Mouse (Mus musculus) heart, embryonic 12.5 days (tissue): ENCODE results near the gene Tnks1bp1. TPM values are rescaled to one million over a fixed set of nuclear protein-coding genes. Genes with fewer than 3 reads are reported as not detected.
A peak's percentile ranks its signal among the peaks of the same experiment; 100 is the strongest.

Experiments
- ATAC-seq: fragments of 200-750 bp; cut with Nextera tagmentation; 2 replicates; pipeline ENCODE4 v1.8.0; 2017; ENCODE audit warnings: moderate TSS enrichment, moderate library complexity; ENCODE audit not compliant: insufficient number of reproducible peaks, low FRiP score
- H3K27ac ChIP-seq: fragments of 300-500 bp; sonication (generic); 2 replicates; pipeline ENCODE4 v1.5.1; 2016; ENCODE audit warnings: mild to moderate bottlenecking, moderate library complexity; ENCODE audit not compliant: poor library complexity, severe bottlenecking
- H3K27me3 ChIP-seq: fragments of 300-500 bp; sonication (generic); replicated peaks from 2 replicates; pipeline ENCODE4 v1.6.1; 2016; ENCODE audit warnings: mild to moderate bottlenecking, moderate library complexity
- H3K36me3 ChIP-seq: fragments of 300-500 bp; sonication (generic); 2 replicates; pipeline ENCODE4 v1.6.1; 2016; ENCODE audit warnings: mild to moderate bottlenecking, moderate library complexity
- H3K4me1 ChIP-seq: fragments of 300-500 bp; sonication (generic); replicated peaks from 2 replicates; pipeline ENCODE4 v1.6.1; 2016; ENCODE audit warnings: mild to moderate bottlenecking
- H3K4me2 ChIP-seq: fragments of 300-500 bp; sonication (generic); 2 replicates; pipeline ENCODE4 v1.6.1; 2016; ENCODE audit warnings: mild to moderate bottlenecking, moderate library complexity
- H3K4me3 ChIP-seq: fragments of 300-500 bp; sonication (generic); 2 replicates; pipeline ENCODE4 v1.5.1; 2016; ENCODE audit warnings: mild to moderate bottlenecking
- H3K9ac ChIP-seq: fragments of 300-500 bp; sonication (generic); 2 replicates; pipeline ENCODE4 v1.6.1; 2016; ENCODE audit warnings: mild to moderate bottlenecking, moderate library complexity
- H3K9me3 ChIP-seq: fragments of 300-500 bp; sonication (generic); replicated peaks from 2 replicates; pipeline ENCODE4 v1.6.1; 2016; ENCODE audit warnings: mild to moderate bottlenecking, moderate library complexity
- WGBS: fragments of 180-500 bp; shearing (Covaris S2); methylation state at CpG from one replicate; pipeline ENCODE4 v1.1.7; 2016; 5-methylcytosine and 5-hydroxymethylcytosine counted together
- polyA plus RNA-seq: library from polyadenylated mRNA; unstranded; fragments of >200 nt; fragmentation: Nextera tagmentation; extraction: Ambion mirVana; gene quantifications from 2 replicates; pipeline ENCODE4 v1.2.1, GENCODE M21; 2016

Gene Tnks1bp1
- polyA plus RNA-seq, 1 experiment from 2014 or later = 33.2 TPM

GRCm38 (mm10) chr2:85014588-85014982, 33.2 kb upstream of the Tnks1bp1 start:
- H3K9ac ChIP-seq = no peak overlapping the region
- H3K36me3 ChIP-seq = no peaks in the 10 kb centered on the region
- no peak overlapping the region for H3K27ac ChIP-seq
- H3K4me1 ChIP-seq = peaks cover 45% of the 10 kb centered on the region
- no peak overlapping the region for H3K4me2 ChIP-seq
- H3K27me3 ChIP-seq = no peaks in the 10 kb centered on the region
- no peak for ATAC-seq
- H3K4me3 ChIP-seq = no peak overlapping the region
- H3K9me3 ChIP-seq = no peaks in the 10 kb centered on the region
- 45% methylated on average over 3 of the region's 3 CpGs for WGBS

DNA sequence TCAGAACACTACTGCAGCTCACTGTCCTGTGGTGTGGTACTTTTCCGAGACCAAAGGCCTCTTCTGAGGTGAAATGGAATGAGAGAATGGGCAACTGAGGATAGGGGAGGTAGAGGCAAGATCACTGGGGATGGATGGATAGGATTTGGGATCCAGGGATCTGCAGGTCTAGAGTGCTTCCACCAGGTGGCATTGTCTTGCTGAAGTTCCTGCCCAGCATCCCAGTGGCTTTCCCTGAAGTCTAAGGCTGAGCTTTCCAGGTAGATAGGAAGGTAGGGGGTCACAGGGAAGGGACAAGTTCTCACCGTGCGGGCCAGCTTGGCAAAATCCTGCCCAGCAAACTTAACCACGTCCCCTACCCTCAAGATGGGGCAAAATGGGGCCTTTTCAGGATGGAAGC, 25.8 kb upstream of the Tnks1bp1 start:
- Histone ChIP-seq H3K27me3 (peaks cover 18% of the 10 kb centered on the region), H3K36me3 (no peaks in the 10 kb centered on the region), H3K4me1 (no peaks in the 10 kb centered on the region), H3K4me3 (no peak overlapping the region), H3K27ac (no peak overlapping the region), H3K9ac (no peak overlapping the region), H3K4me2 (no peak overlapping the region), H3K9me3 (no peaks in the 10 kb centered on the region)
- no peak for ATAC-seq
- WGBS = 20% methylated on average over 4 of the region's 4 CpGs

DNA sequence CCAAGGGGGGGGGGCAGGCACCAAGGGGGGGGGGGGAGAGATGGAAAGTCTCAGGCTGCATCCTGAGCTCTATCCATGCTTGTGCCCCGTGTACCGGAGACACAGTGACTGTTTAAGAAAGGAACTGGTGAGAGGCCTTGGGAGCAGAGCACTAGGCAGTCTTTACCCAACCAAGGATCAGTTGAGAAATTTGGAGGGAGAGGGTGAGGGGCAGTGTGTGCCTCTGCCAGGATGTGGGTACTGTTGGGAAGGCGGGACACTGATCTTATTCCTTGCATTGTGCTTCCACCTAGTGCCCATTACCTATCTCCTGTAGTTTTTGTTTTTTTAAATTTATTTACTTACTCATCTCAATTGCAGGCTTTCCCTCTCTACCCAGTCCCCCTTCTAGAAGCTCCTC, 21.6 kb upstream of the Tnks1bp1 start:
- no peaks in the 10 kb centered on the region for H3K9me3 ChIP-seq
- H3K27ac ChIP-seq = no peak overlapping the region
- ATAC-seq = no peak
- H3K4me2 ChIP-seq = no peak overlapping the region
- H3K4me1 ChIP-seq = no peaks in the 10 kb centered on the region
- no peaks in the 10 kb centered on the region for H3K36me3 ChIP-seq
- 73% methylated on average over 3 of the region's 3 CpGs for WGBS
- no peak overlapping the region for H3K4me3 ChIP-seq
- H3K27me3 ChIP-seq = peaks cover 18% of the 10 kb centered on the region
- no peak overlapping the region for H3K9ac ChIP-seq

GRCm38 (mm10) chr2:85027281-85027680, 20.5 kb upstream of the Tnks1bp1 start:
- peaks cover 14% of the 10 kb centered on the region for H3K27me3 ChIP-seq
- no peaks in the 10 kb centered on the region for H3K36me3 ChIP-seq
- no peaks in the 10 kb centered on the region for H3K9me3 ChIP-seq
- no peak overlapping the region for H3K9ac ChIP-seq
- H3K27ac ChIP-seq = no peak overlapping the region
- H3K4me1 ChIP-seq = no peaks in the 10 kb centered on the region
- 56% methylated on average over 5 of the region's 5 CpGs for WGBS
- no peak overlapping the region for H3K4me3 ChIP-seq
- ATAC-seq = no peak
- no peak overlapping the region for H3K4me2 ChIP-seq

- H3K4me1 ChIP-seq = no peaks in the 10 kb centered on the region
- no peaks in the 10 kb centered on the region for H3K27me3 ChIP-seq
- no peak for ATAC-seq
- no peaks in the 10 kb centered on the region for H3K36me3 ChIP-seq
- no peak overlapping the region for H3K4me3 ChIP-seq
- no peaks in the 10 kb centered on the region for H3K9me3 ChIP-seq
- 69% methylated on average over 6 of the region's 6 CpGs for WGBS
- H3K4me2 ChIP-seq = no peak overlapping the region
- no peak overlapping the region for H3K27ac ChIP-seq
- H3K9ac ChIP-seq = no peak overlapping the region
These were observed 17.9 kb upstream of the Tnks1bp1 start for GRCm38 (mm10) chr2:85029897-85030296.

DNA sequence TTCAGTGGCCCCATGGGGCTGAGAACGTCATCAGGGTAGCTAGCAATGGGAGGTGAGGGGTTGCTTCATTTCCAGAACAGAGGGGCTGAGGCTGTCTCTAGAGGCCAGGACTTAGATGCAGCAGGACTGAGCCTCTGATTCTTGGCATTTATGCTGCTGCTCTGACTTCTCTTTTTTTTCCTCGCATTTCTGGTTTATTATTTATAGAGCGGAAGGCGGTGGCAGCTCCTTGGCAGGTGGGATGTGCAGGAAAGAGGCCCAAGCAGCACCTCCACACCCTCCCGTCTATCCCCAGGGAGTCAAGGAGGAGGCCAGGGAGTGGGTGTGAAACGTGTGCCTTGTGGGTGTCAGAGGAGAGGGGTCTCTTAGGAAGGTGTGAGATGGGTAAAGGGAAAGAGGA, 16.8 kb upstream of the Tnks1bp1 start:
- ATAC-seq = no peak
- H3K27ac ChIP-seq = no peak overlapping the region
- 52% methylated on average over 6 of the region's 6 CpGs for WGBS
- H3K27me3 ChIP-seq = no peaks in the 10 kb centered on the region
- no peak overlapping the region for H3K9ac ChIP-seq
- H3K9me3 ChIP-seq = no peaks in the 10 kb centered on the region
- no peak overlapping the region for H3K4me2 ChIP-seq
- no peak overlapping the region for H3K4me3 ChIP-seq
- H3K36me3 ChIP-seq = no peaks in the 10 kb centered on the region
- no peaks in the 10 kb centered on the region for H3K4me1 ChIP-seq

DNA sequence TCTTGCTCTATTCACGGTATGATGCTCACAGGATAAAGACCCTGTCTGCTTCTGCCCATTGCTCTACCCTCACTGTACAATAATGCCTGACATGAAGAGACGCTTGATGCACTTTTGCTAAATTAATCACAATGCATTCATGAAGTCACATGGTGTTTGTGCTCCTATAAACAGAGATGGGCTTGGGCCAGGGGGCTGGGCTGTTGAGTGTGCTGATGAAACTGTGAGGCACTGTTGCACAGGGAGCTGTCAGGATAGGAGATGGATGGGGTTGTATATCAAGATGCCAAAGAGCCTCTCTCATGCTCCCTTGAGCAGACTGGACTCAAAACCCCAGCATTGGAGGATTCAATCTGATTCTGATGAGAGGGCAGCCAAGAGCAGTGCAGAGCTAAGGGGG, 14.7 kb upstream of the Tnks1bp1 start:
- 74% methylated on average over 2 of the region's 2 CpGs for WGBS
- Histone ChIP-seq H3K27me3 (no peaks in the 10 kb centered on the region), H3K4me1 (peaks cover 10% of the 10 kb centered on the region), H3K4me2 (no peak overlapping the region), H3K4me3 (no peak overlapping the region), H3K36me3 (no peaks in the 10 kb centered on the region), H3K9ac (no peak overlapping the region), H3K9me3 (no peaks in the 10 kb centered on the region), H3K27ac (no peak overlapping the region)
- ATAC-seq = no peak

- H3K27me3 ChIP-seq = no peaks in the 10 kb centered on the region
- WGBS = 76% methylated on average over 7 of the region's 7 CpGs
These were observed 13.7 kb upstream of the Tnks1bp1 start for GRCm38 (mm10) chr2:85034169-85034568.

DNA sequence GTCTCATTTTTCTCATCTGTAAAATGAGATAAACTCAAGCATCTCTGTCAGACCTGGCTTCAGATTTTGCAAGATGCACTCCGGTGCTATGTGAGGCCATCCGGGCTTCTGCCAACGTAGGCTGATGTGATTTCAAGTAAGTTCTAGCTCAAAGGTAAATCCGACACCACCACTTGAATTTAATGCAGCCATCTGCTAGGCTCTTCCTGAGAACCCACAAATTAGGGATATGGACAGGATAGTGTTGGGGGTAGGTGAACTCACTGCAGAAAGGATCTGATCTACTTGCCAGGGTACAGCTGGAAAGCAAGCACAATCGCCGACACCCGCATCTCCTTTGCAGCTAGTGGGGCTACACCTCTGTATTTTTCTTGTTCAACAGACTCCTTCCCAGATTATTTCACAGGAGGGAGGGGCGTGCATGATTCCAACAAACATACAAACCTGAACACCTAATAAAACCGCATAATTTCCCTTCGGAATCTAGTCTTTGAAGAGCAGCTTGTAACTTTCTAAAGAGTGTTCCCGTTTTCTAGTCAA, 11.2 kb upstream of the Tnks1bp1 start:
- Histone ChIP-seq H3K4me2 (peak overlapping the region; percentile 77), H3K9me3 (no peaks in the 10 kb centered on the region), H3K4me1 (peaks cover 15% of the 10 kb centered on the region), H3K9ac (peak overlapping the region; percentile 94), H3K4me3 (peak overlapping the region; percentile 70), H3K27me3 (no peaks in the 10 kb centered on the region), H3K27ac (no peak overlapping the region), H3K36me3 (peaks cover 25% of the 10 kb centered on the region)
- 0 out of 2 replicates have a peak, but pooled peaks have one; percentile 27 for ATAC-seq
- WGBS = 6% methylated on average over 11 of the region's 11 CpGs

More at GRCm38 (mm10) chr2:85034169-85034568, 13.7 kb upstream of the Tnks1bp1 start:
- Histone ChIP-seq H3K4me3 (no peak overlapping the region), H3K9ac (no peak overlapping the region), H3K9me3 (no peaks in the 10 kb centered on the region), H3K4me2 (no peak overlapping the region), H3K4me1 (peaks cover 15% of the 10 kb centered on the region), H3K27ac (no peak overlapping the region), H3K36me3 (peaks cover under 1% of the 10 kb centered on the region)
- ATAC-seq = no peak

- Histone ChIP-seq H3K27ac (peak within 1 kb of the TSS; percentile 69), H3K9ac (peak within 1 kb of the TSS; percentile 94), H3K4me3 (peak within 1 kb of the TSS; percentile 70), H3K4me1 (peaks cover 15% of the 10 kb centered on the region), H3K4me2 (peak within 1 kb of the TSS; percentile 77), H3K27me3 (no peaks in the 10 kb centered on the region), H3K9me3 (no peaks in the 10 kb centered on the region), H3K36me3 (peaks cover 32% of the 10 kb centered on the region)
- under 1% methylated on average over 65 of the region's 66 CpGs for WGBS
- peak; percentile 95 for ATAC-seq
These were observed 10.5 kb upstream of the Tnks1bp1 start, which contains the start of the genes Ssrp1 and P2rx3 for GRCm38 (mm10) chr2:85037047-85038026. Gene Ssrp1 (plus strand): TSS chr2:85037234. Gene P2rx3 (minus strand): TSS chr2:85037462.

GRCm38 (mm10) chr2:85038336-85038735, 9.5 kb upstream of the Tnks1bp1 start:
- peaks cover 42% of the 10 kb centered on the region for H3K36me3 ChIP-seq
- H3K4me3 ChIP-seq = peak overlapping the region; percentile 70
- peaks cover 15% of the 10 kb centered on the region for H3K4me1 ChIP-seq
- H3K9me3 ChIP-seq = no peaks in the 10 kb centered on the region
- WGBS = 82% methylated on average over 13 of the region's 13 CpGs
- H3K4me2 ChIP-seq = peak overlapping the region; percentile 77
- ATAC-seq = no peak
- peak overlapping the region; percentile 94 for H3K9ac ChIP-seq
- no peak overlapping the region for H3K27ac ChIP-seq
- H3K27me3 ChIP-seq = no peaks in the 10 kb centered on the region
